Mouse (Mus musculus) lung, postnatal 14 days (tissue): Measurements from ENCODE around the gene Gpr84.

Experiments
- DNase-seq: peaks from one replicate; pipeline ENCODE4 v3.0.0; 2021

Gpr84 gene

GRCm38 (mm10) chr15:103335488-103336235 lies 25.2 kb upstream of the Gpr84 start:
- DNase-seq = no peak

GRCm38 (mm10) chr15:103335040-103335439 lies 24.6 kb upstream of the Gpr84 start:
- no peak for DNase-seq

GRCm38 (mm10) chr15:103334194-103334593 lies 23.8 kb upstream of the Gpr84 start:
- DNase-seq = no peak

GRCm38 (mm10) chr15:103333738-103334137 lies 23.3 kb upstream of the Gpr84 start:
- no peak for DNase-seq

- DNase-seq = no peak
These were observed 22.7 kb upstream of the Gpr84 start for GRCm38 (mm10) chr15:103333081-103333615.

- peak; percentile 91 for DNase-seq
These were observed 13.2 kb upstream of the Gpr84 start for GRCm38 (mm10) chr15:103323455-103324247.

- peak; percentile 59 for DNase-seq
These were observed 12.7 kb upstream of the Gpr84 start for GRCm38 (mm10) chr15:103323070-103323454.

- no peak for DNase-seq
These were observed 12.0 kb upstream of the Gpr84 start for GRCm38 (mm10) chr15:103322396-103322795.

- peak; percentile 34 for DNase-seq
These were observed 10.7 kb upstream of the Gpr84 start for GRCm38 (mm10) chr15:103321076-103321475.

GRCm38 (mm10) chr15:103318201-103318816 lies 7.9 kb upstream of the Gpr84 start:
- no peak for DNase-seq

- no peak for DNase-seq
These were observed 7.3 kb upstream of the Gpr84 start for GRCm38 (mm10) chr15:103317731-103318130.

- DNase-seq = no peak
These were observed 6.7 kb upstream of the Gpr84 start for GRCm38 (mm10) chr15:103317120-103317519.

GRCm38 (mm10) chr15:103315979-103316776 lies 5.8 kb upstream of the Gpr84 start:
- peak; percentile 32 for DNase-seq

GRCm38 (mm10) chr15:103315011-103315502 lies 4.6 kb upstream of the Gpr84 start:
- peak; percentile 82 for DNase-seq

GRCm38 (mm10) chr15:103314181-103314580 lies 3.8 kb upstream of the Gpr84 start:
- DNase-seq = no peak

GRCm38 (mm10) chr15:103313495-103314095 lies 3.2 kb upstream of the Gpr84 start:
- DNase-seq = peak; percentile 66

- no peak for DNase-seq
These were observed 1.4 kb downstream of the Gpr84 start for GRCm38 (mm10) chr15:103308876-103309580.

- DNase-seq = peak; percentile 44
These were observed 2.1 kb downstream of the Gpr84 start for GRCm38 (mm10) chr15:103308056-103308875.

- peak; percentile 97 for DNase-seq
These were observed 3.3 kb downstream of the Gpr84 start for GRCm38 (mm10) chr15:103307125-103307524.
